Mouse (Mus musculus) heart, adult 8-10 months (tissue): ENCODE results near the gene Duoxa1. TPM values are rescaled to one million over a fixed set of nuclear protein-coding genes. Genes with fewer than 3 reads are reported as not detected.

Experiments
- DNase-seq: peaks from one replicate; pipeline ENCODE4 v3.0.0; 2022; ENCODE audit warnings: low spot score
- total RNA-seq, 4 experiments: library from RNA; stranded (reverse); gene quantifications; 2 replicates each; pipeline ENCODE4 v1.2.4; 2022

The Duoxa1 gene
- total RNA-seq, 4 experiments from 2014 or later = 0.14 to 0.37 (median 0.34) TPM; not detected in 1

DNA sequence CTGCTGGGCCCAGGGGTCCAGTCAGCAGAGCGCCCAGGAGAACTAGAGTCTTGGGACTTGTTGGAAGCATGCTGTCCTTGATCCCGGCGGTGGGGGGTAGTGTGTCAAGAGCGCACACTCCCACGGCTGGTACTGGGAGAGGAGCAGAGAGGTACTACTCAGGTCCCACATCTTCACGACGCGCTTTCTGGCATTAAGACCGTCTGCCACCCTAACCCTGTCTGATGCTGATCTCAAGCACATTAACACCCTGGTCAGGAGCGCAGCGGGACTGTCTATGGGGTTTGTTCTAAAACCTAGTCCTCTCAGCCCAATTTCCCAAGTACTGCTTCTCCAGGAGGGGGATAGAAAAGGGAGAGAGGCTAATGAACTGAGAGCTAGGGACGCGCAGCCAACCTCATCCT lies 15.4 kb downstream of the Duoxa1 start, which contains the start of gene Duox2:
Duox2 (minus strand) TSS at position 354 of the 404 bp plus-strand sequence.
- no peak for DNase-seq

- no peak for DNase-seq
These were observed 16.0 kb downstream of the Duoxa1 start for GRCm38 (mm10) chr2:122297271-122298095.

DNA sequence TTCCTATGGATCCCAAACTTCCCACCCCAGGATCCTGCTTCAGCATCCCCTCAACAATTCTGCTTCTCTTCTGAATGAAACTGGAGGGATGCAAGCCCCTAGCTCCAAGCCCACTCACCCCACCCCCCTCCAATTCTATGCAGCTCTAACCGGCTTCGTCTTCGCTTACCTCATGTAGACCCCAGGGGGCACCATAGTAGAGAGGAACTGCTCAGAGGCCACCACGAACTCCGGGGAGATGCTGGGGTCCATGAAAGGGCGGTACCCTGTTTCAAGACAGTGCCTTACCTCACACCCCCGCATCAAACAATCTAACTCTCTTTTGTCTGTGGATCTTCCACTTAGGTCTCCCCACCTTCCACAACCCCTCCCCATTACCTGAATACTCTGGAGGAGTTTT lies 18.6 kb downstream of the Duoxa1 start:
- DNase-seq = no peak

GRCm38 (mm10) chr2:122286137-122286536 lies 27.4 kb downstream of the Duoxa1 start:
- DNase-seq = no peak

DNA sequence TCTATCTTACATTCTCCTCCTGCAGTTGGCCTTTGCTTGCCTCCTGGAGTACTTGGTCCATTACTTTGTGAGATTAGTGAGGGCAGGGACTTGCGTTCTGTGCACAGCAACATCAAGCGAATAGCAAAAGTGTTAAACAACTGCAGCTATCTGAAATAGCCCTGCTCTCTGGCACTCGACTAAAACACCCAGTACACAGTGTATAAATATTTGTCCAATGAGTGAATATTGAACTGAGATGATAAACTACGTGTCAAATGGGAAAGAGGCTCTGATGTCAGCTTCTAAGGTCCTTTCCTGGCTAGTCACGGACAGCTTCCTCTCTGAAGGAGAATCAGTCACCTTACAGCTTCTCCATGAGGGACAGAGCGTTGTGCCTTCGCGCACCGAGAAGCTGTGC lies 29.4 kb downstream of the Duoxa1 start:
- no peak for DNase-seq

DNA sequence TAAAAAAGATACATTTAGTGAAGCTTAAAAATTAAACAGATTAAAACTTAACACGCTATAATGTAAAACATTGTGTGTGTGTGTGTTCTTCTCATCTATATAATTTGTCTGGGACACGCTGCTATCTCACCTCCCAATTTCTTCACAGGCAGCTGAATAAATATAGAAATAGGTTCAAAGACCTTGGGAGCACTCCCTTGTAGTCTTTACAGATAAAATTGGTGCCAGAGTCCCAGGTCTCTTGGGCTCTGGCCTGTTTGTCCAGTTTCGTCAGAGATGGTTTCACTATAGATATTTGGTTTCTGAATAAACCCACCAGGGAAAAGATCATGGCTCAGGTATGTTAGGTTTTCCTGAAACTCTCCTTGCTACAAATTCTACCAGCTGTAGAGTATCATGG lies 34.8 kb downstream of the Duoxa1 start:
- DNase-seq = no peak

GRCm38 (mm10) chr2:122266407-122267193 lies 46.9 kb downstream of the Duoxa1 start:
- no peak for DNase-seq

DNA sequence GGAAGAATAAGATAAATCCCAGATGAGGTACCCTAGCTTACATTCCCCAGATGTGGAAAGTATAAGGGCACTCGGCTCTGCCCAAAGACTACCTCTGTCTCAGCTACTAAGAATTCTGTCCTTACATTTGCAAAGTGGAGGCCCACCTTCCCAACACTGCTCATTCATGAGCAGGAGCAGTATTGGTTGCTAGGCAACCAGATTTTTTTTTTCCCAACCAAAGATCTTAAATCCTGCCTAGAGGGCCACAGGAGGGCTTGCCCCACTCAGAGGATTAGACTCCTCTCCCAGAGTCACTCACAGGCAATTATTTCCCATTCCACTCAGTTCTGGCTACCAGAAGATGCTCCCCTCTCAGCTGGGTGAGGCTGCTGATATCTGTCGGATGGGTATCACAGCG lies 48.8 kb downstream of the Duoxa1 start:
- DNase-seq = no peak

GRCm38 (mm10) chr2:122260729-122261128 lies 52.8 kb downstream of the Duoxa1 start:
- DNase-seq = no peak

GRCm38 (mm10) chr2:122255997-122256396 lies 57.5 kb downstream of the Duoxa1 start:
- DNase-seq = no peak

Other genes with a start within 250 kb of the Duoxa1 start
- 10 to 100 TPM; 10.8 to 11.7 (median 11.6) TPM for gene Spg11, start 195.3 kb downstream of the Duoxa1 start, total RNA-seq
- 100 to 1,000 TPM; 199 to 255 (median 220) TPM for gene B2m, start 166.0 kb downstream of the Duoxa1 start, total RNA-seq
- gene Trim69, start 153.0 kb downstream of the Duoxa1 start, total RNA-seq = under 1 TPM in 1 of 4 experiments, not detected in 3; 0.22 TPM
- not detected for gene Patl2, start 127.5 kb downstream of the Duoxa1 start, total RNA-seq
- gene Terb2, start 127.5 kb downstream of the Duoxa1 start, total RNA-seq = not detected
- gene Sord, start 79.0 kb downstream of the Duoxa1 start, total RNA-seq = 100 to 1,000 TPM; 182 to 228 (median 200) TPM
- gene Duox2, start 15.3 kb downstream of the Duoxa1 start, total RNA-seq = under 1 TPM; 0.46 to 0.82 (median 0.54) TPM
- gene Duoxa2, start 14.8 kb downstream of the Duoxa1 start, total RNA-seq = under 1 TPM in 3 of 4 experiments, not detected in 1; 0.17 to 0.31 (median 0.25) TPM
- under 1 TPM in 3 of 4 experiments, not detected in 1; 0.20 to 0.28 (median 0.27) TPM for gene Duox1, start 1.9 kb upstream of the Duoxa1 start, total RNA-seq
- gene Shf, start 55.4 kb upstream of the Duoxa1 start, total RNA-seq = 1 to 10 TPM; 4.4 to 7.3 (median 5.7) TPM
- 10 to 100 TPM; 16.0 to 22.8 (median 19.8) TPM for gene Slc28a2, start 112.7 kb upstream of the Duoxa1 start, total RNA-seq
- gene Gm14085, start 171.2 kb upstream of the Duoxa1 start, total RNA-seq = under 1 TPM; 0.34 to 0.72 (median 0.61) TPM